Mouse (Mus musculus) lung, postnatal 0 days (tissue): ENCODE measurements at regions not wholly inside any gene's neighbourhood (a gene's known extent, or its start where the extent isn't known, plus 50 kb on each side); places are given as distances from the start of the nearest gene placed in this dataset.
"Not testable (repeated sequence)": the region's sequence is repeated elsewhere in the genome, so short reads cannot be mapped to it uniquely, and the experiment has no call there.

Experiments used
- ATAC-seq: fragments of 200-750 bp; cut with Nextera tagmentation; 2 replicates; pipeline ENCODE4 v1.8.0; 2017; ENCODE audit warnings: moderate library complexity
- DNase-seq: peaks from one replicate; pipeline ENCODE4 v3.0.0-alpha.2; 2016; ENCODE audit warnings: low spot score
- H3K27ac ChIP-seq: fragments of 300-500 bp; sonication (generic); 2 replicates; pipeline ENCODE4 v1.5.1; 2014; ENCODE audit warnings: antibody characterized with exemption, mild to moderate bottlenecking, low read length, mixed read lengths
- H3K27me3 ChIP-seq: fragments of 300-500 bp; sonication (generic); replicated peaks from 2 replicates; pipeline ENCODE4 v1.6.1; 2014; ENCODE audit warnings: low read length, mixed read lengths; ENCODE audit not compliant: insufficient read depth
- H3K36me3 ChIP-seq: fragments of 300-500 bp; sonication (generic); 2 replicates; pipeline ENCODE4 v1.6.1; 2014; ENCODE audit warnings: low read length, mixed read lengths; ENCODE audit not compliant: insufficient read depth
- H3K4me1 ChIP-seq: fragments of 300-500 bp; sonication (generic); 2 replicates; pipeline ENCODE4 v1.6.1; 2014; ENCODE audit warnings: antibody characterized with exemption, low read depth, low read length, mixed read lengths; ENCODE audit not compliant: insufficient read depth
- H3K4me2 ChIP-seq: fragments of 300-500 bp; sonication (generic); replicated peaks from 2 replicates; pipeline ENCODE4 v1.6.1; 2014; ENCODE audit warnings: low read depth, mild to moderate bottlenecking, low read length, moderate library complexity, mixed read lengths
- H3K4me3 ChIP-seq: fragments of 300-500 bp; sonication (generic); 2 replicates; pipeline ENCODE4 v1.5.1; 2014; ENCODE audit warnings: low read depth, low read length
- H3K9ac ChIP-seq: fragments of 300-500 bp; sonication (generic); replicated peaks from 2 replicates; pipeline ENCODE4 v1.6.1; 2014; ENCODE audit warnings: low read depth, mild to moderate bottlenecking
- H3K9me3 ChIP-seq: fragments of 300-500 bp; sonication (generic); 2 replicates; pipeline ENCODE4 v1.6.1; 2016; ENCODE audit warnings: low read length, mixed read lengths
- CTCF ChIP-seq: IDR thresholded peaks from 2 replicates; pipeline ENCODE4 v1.5.1; 2016; ENCODE audit warnings: antibody characterized with exemption, mild to moderate bottlenecking
- EP300 ChIP-seq: IDR thresholded peaks from 2 replicates; pipeline ENCODE4 v1.6.1; 2016; ENCODE audit warnings: antibody characterized with exemption, mild to moderate bottlenecking, control low read depth
- WGBS: fragments of 180-500 bp; shearing (Covaris S2); extraction: QIAGEN DNeasy Blood & Tissue Kit; methylation state at CpG from one replicate; pipeline ENCODE4 v1.1.7; 2014; 5-methylcytosine and 5-hydroxymethylcytosine counted together

DNA sequence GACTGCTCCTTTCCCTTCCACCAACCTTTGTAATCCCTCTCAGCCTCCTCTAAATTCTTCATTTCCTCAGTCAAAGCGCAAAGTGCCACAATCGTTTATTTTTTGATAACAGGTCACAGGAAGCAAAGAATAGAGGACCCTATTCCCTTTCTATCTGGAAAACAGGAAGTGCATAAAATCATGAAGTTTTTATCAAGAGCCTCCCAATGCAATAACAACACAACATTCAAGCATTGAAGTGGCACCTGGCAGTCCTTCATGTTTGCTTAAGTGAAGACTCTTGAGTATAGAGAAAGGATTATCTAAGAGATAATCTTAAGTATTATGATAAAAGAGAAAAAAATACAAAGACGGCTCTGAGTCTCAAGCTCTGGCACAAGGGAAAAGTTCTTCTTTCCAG, 111.9 kb downstream of the Ibtk start:
- no peak for ATAC-seq
- Histone ChIP-seq H3K4me1 (no peaks in the 10 kb centered on the region), H3K27ac (no peak overlapping the region), H3K4me3 (no peak overlapping the region), H3K9me3 (no peaks in the 10 kb centered on the region), H3K4me2 (no peak overlapping the region), H3K9ac (no peak overlapping the region), H3K36me3 (no peaks in the 10 kb centered on the region), H3K27me3 (no peaks in the 10 kb centered on the region)
- no peak for DNase-seq
- TF ChIP-seq CTCF (no peak), EP300 (no peak)
- WGBS = 30% methylated on average over 3 of the region's 3 CpGs

DNA sequence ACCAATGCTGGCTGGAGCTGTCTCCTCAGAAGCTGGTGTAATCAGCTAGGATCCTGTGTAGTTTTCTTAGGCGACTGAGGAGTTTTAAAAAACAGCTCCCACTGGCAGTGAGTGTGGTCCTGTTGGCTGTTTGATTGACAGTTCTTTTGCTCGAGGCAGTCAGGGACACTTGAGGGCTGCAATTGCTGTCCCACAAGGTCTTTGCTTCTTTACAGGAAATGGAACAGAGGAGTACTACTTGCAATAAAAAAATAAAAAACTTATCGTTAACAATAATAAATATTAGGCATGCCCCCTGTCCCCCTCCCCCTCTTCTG, 113.0 kb downstream of the Ibtk start:
- 45% methylated on average over 3 of the region's 3 CpGs for WGBS

GRCm38 (mm10) chr9:85635438-85636130, 113.5 kb downstream of the Ibtk start:
- no peak for TF ChIP-seq EP300
- Histone ChIP-seq H3K4me2 (no peak overlapping the region), H3K27me3 (no peaks in the 10 kb centered on the region), H3K36me3 (no peaks in the 10 kb centered on the region), H3K4me1 (no peaks in the 10 kb centered on the region), H3K27ac (no peak overlapping the region), H3K9ac (no peak overlapping the region), H3K9me3 (no peaks in the 10 kb centered on the region), H3K4me3 (no peak overlapping the region)
- no peak for ATAC-seq
- 84% methylated on average over 12 of the region's 12 CpGs for WGBS
- DNase-seq = no peak

More for the DNA sequence above, 113.0 kb downstream of the Ibtk start:
- Histone ChIP-seq H3K4me3 (no peak overlapping the region), H3K27me3 (no peaks in the 10 kb centered on the region), H3K36me3 (no peaks in the 10 kb centered on the region), H3K4me2 (no peak overlapping the region), H3K9me3 (no peaks in the 10 kb centered on the region), H3K4me1 (no peaks in the 10 kb centered on the region), H3K9ac (no peak overlapping the region), H3K27ac (no peak overlapping the region)
- ATAC-seq = no peak
- TF ChIP-seq EP300 = no peak
- no peak for TF ChIP-seq CTCF
- no peak for DNase-seq

GRCm38 (mm10) chr9:85634786-85635185, 114.3 kb downstream of the Ibtk start:
- not testable (repeated sequence) for H3K36me3 ChIP-seq, H3K4me1 ChIP-seq, H3K4me3 ChIP-seq, H3K27ac ChIP-seq, H3K9ac ChIP-seq, H3K27me3 ChIP-seq, H3K4me2 ChIP-seq, DNase-seq, ATAC-seq, H3K9me3 ChIP-seq
- WGBS = 76% methylated on average over 3 of the region's 3 CpGs

GRCm38 (mm10) chr9:85617972-85618371, 131.2 kb downstream of the Ibtk start:
- DNase-seq = peak; percentile 46
- peak; percentile 81 for ATAC-seq
- no peak overlapping the region for H3K9ac ChIP-seq

DNA sequence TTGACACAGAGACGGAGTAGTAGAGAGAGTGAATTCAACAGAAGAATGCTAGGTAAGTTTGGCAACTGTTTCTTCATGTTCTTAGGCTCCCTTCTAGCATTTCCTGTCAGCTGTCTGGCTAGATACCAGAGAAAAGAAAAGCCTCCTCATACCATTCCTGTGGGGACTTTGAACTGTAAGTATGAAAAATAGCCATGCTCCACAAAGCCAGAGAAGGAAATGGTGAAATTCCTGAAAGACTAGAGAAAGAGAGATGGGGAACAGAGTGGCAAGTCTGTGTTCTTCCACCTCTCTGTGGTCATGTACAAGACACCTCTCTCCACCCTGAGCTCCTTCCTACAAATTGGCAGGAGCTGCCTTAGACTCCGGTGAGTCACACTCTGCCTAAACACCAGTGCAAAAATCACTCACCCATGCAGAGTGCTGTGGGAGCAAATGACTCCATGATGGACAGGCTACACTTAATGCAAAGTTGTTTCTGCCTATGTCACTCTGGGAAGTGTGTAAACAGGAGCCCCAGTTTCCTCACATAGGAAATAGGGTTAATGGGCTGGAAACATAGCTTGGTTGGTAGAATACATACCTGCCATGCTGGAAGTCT, 131.9 kb downstream of the Ibtk start:
- DNase-seq = peak; percentile 10
- peak; percentile 32; the same call in 1 of the 2 replicates for ATAC-seq
- Histone ChIP-seq H3K4me1 (peaks cover 5% of the 10 kb centered on the region; the same call in 1 of the 2 replicates), H3K4me2 (no peak overlapping the region), H3K36me3 (no peaks in the 10 kb centered on the region), H3K27ac (no peak overlapping the region), H3K4me3 (no peak overlapping the region), H3K27me3 (no peaks in the 10 kb centered on the region), H3K9me3 (no peaks in the 10 kb centered on the region), H3K9ac (no peak overlapping the region)
- no peak for TF ChIP-seq EP300
- no peak for TF ChIP-seq CTCF
- 52% methylated on average over 2 of the region's 2 CpGs for WGBS

More at GRCm38 (mm10) chr9:85617972-85618371, 131.2 kb downstream of the Ibtk start:
- H3K27me3 ChIP-seq = no peaks in the 10 kb centered on the region
- TF ChIP-seq EP300 (no peak), CTCF (no peak)
- peaks cover 5% of the 10 kb centered on the region; the same call in 1 of the 2 replicates for H3K4me1 ChIP-seq
- H3K9me3 ChIP-seq = no peaks in the 10 kb centered on the region
- H3K36me3 ChIP-seq = no peaks in the 10 kb centered on the region
- no peak overlapping the region for H3K27ac ChIP-seq
- H3K4me2 ChIP-seq = no peak overlapping the region
- WGBS = 53% methylated on average over 3 of the region's 3 CpGs
- no peak overlapping the region for H3K4me3 ChIP-seq
